Mouse (Mus musculus): ENCODE data around the gene Ell.

DNA sequence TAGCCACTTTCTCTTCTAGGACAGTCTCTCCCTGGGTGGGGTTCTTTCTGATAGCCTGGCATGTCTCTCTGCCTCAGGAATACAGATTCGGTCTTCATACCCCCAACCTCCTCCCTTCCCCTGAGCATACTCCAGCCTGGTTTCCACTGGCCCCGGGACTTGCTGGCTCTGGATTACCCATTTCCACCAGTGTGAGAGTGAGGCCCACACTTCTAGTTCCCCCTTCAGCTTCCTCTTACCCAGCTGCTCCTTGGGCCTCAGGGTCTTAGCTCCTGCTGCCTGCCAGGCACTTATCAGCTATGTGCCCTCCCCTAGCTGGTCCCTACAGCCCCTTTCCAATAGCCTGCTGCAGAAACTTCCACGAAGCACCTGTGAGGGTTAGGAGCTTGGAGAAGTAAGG is 76.6 kb downstream of the Ell start, which contains the start of gene Lrrc25:
- TF ChIP-seq CTCF (IDR thresholded peaks at IDR 0.05; ENCODE audit: borderline replicate concordance, insufficient read depth, low read depth, low read length), result no peak
- TF ChIP-seq POLR2A (IDR thresholded peaks at IDR 0.05; ENCODE audit: borderline replicate concordance, insufficient read depth, low read length), result no peak
